Mouse (Mus musculus): ENCODE measurements around the gene Calhm1. TPM values are rescaled to one million over a fixed set of nuclear protein-coding genes. Genes with fewer than 3 reads are reported as not detected.

The Calhm1 gene
- total RNA-seq, 2 experiments from 2014 or later, result not detected

- intact Hi-C loops (cut with DNase I), result no loop called here
- TF ChIP-seq CTCF (IDR thresholded peaks at IDR 0.05), result no peak
- Histone ChIP-seq H3K27ac (no peak overlapping the region), H3K4me3 (no peak overlapping the region)
- DNase-seq, result no peak
Observed at GRCm38 (mm10) chr19:47104641-47105271, 39.3 kb downstream of the Calhm1 start.

GRCm38 (mm10) chr19:47101080-47101479, 43.0 kb downstream of the Calhm1 start:
- no peak overlapping the region for H3K27ac ChIP-seq
- no peak for DNase-seq
- H3K4me3 ChIP-seq, result no peak overlapping the region
- intact Hi-C loops (cut with DNase I), result no loop called here
- TF ChIP-seq CTCF (IDR thresholded peaks at IDR 0.05), result no peak

Other genes with a start within 250 kb of the Calhm1 start
- gene Ina, start 129.6 kb downstream of the Calhm1 start, total RNA-seq (2021), result not detected
- 10 to 100 TPM in 1 of 2 experiments, 1 to 10 TPM in 1; 9.5 to 18.2 TPM for gene Nt5c2, start 129.1 kb downstream of the Calhm1 start, total RNA-seq (2021)
- 1 to 10 TPM; 4.7 to 5.3 TPM for gene Pcgf6, start 93.3 kb downstream of the Calhm1 start, total RNA-seq (2021)
- gene Taf5, start 76.5 kb downstream of the Calhm1 start, total RNA-seq (2021), result 1 to 10 TPM; 2.5 to 3.3 TPM
- gene Usmg5, start 53.6 kb downstream of the Calhm1 start, total RNA-seq (2021), result 1,000 to 10,000 TPM; 1,097 to 1,442 TPM
- 1 to 10 TPM; 8.0 to 8.6 TPM for gene Pdcd11, start 53.5 kb downstream of the Calhm1 start, total RNA-seq (2021)
- 1 to 10 TPM; 1.6 to 2.3 TPM for gene Calhm2, start 6.0 kb downstream of the Calhm1 start, total RNA-seq (2021)
- gene Calhm3, start 13.5 kb upstream of the Calhm1 start, total RNA-seq (2021), result not detected
- 100 to 1,000 TPM; 124 to 133 TPM for gene Neurl1a, start 34.6 kb upstream of the Calhm1 start, total RNA-seq (2021)

Data from gastrocnemius, adult 2 months (tissue).